Mouse (Mus musculus): ENCODE data around the gene Uaca.
A peak's percentile ranks its signal among the peaks of the same experiment; 100 is the strongest.

DNA sequence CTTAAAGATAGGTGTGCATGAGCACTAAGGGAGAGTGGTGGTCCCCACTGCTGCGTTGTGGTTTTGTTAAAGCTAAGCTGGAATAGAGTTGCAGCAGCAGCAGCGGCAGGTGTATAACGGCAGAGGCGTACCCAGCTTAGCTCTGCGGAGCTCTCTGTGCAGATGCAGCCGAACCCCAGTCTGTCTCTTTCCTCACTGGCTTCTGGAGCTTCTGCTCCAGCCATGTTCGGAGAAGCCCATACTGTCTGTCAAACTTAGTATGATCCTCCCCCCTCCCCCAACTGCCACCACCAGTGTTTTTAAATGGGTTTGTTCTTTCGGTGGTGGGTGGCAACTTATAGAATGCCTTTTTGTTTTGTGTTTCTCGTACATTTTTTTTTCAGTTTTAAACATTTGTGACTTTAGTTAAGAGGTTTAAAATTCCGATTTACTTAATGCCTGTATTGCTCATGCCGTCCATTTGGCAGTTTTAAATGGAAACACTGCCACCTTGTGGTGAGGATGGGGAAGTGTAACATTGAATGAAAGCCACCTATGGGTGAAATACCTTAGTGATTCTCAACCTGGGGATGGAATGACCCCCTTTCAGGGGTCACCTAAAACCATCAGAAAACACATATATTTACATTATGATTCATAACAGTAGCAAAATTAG is 64.1 kb downstream of the Uaca start:
- TF ChIP-seq CTCF (IDR thresholded peaks at IDR 0.05; ENCODE audit: low read depth) (peak; percentile 74), EP300 (IDR thresholded peaks at IDR 0.05; ENCODE audit: low read depth) (no peak)

Measured in liver, embryonic 14.5 days (tissue).